Mouse (Mus musculus) brain, adult 2 months (tissue): Measurements from ENCODE around the gene Rasgrf1.

Experiments
- DNase-seq: peaks from one replicate; pipeline ENCODE4 v3.0.0; 2011; ENCODE audit warnings: low read depth, low spot score

The Rasgrf1 gene

GRCm38 (mm10) chr9:89909131-89910010, at the start of gene Rasgrf1:
Rasgrf1 (plus strand) TSS chr9:89909908.
- peak; percentile 92 for DNase-seq

GRCm38 (mm10) chr9:89860145-89860544, 49.6 kb upstream of the Rasgrf1 start:
- no peak for DNase-seq

GRCm38 (mm10) chr9:89860584-89860983, 49.1 kb upstream of the Rasgrf1 start:
- no peak for DNase-seq

GRCm38 (mm10) chr9:89867141-89867540, 42.6 kb upstream of the Rasgrf1 start:
- no peak for DNase-seq

GRCm38 (mm10) chr9:89868093-89868729, 41.5 kb upstream of the Rasgrf1 start:
- DNase-seq = no peak

- no peak for DNase-seq
These were observed 40.1 kb upstream of the Rasgrf1 start for GRCm38 (mm10) chr9:89869594-89869993.

- peak; percentile 55 for DNase-seq
These were observed 39.1 kb upstream of the Rasgrf1 start for GRCm38 (mm10) chr9:89870531-89871150.

GRCm38 (mm10) chr9:89872137-89872536, 37.6 kb upstream of the Rasgrf1 start:
- DNase-seq = peak; percentile 79

GRCm38 (mm10) chr9:89874434-89874833, 35.3 kb upstream of the Rasgrf1 start:
- DNase-seq = peak; percentile 61

GRCm38 (mm10) chr9:89875551-89875950, 34.2 kb upstream of the Rasgrf1 start:
- peak; percentile 37 for DNase-seq

GRCm38 (mm10) chr9:89878471-89879020, 31.2 kb upstream of the Rasgrf1 start:
- DNase-seq = no peak

GRCm38 (mm10) chr9:89879574-89879973, 30.1 kb upstream of the Rasgrf1 start:
- DNase-seq = peak; percentile 67

GRCm38 (mm10) chr9:89881552-89881951, 28.2 kb upstream of the Rasgrf1 start:
- DNase-seq = no peak

GRCm38 (mm10) chr9:89882583-89882982, 27.1 kb upstream of the Rasgrf1 start:
- DNase-seq = no peak

- DNase-seq = peak; percentile 92
These were observed 23.9 kb upstream of the Rasgrf1 start for GRCm38 (mm10) chr9:89885701-89886218.

GRCm38 (mm10) chr9:89891534-89892293, 18.0 kb upstream of the Rasgrf1 start:
- DNase-seq = peak; percentile 83

- peak; percentile 45 for DNase-seq
These were observed 17.0 kb upstream of the Rasgrf1 start for GRCm38 (mm10) chr9:89892540-89893188.

- no peak for DNase-seq
These were observed 9.4 kb upstream of the Rasgrf1 start for GRCm38 (mm10) chr9:89900111-89900824.

- peak; percentile 50 for DNase-seq
These were observed 8.5 kb upstream of the Rasgrf1 start for GRCm38 (mm10) chr9:89901184-89901583.

- no peak for DNase-seq
These were observed 6.9 kb upstream of the Rasgrf1 start for GRCm38 (mm10) chr9:89902813-89903212.
